Mouse (Mus musculus): ENCODE measurements around the gene Olfr1223. TPM values are rescaled to one million over a fixed set of nuclear protein-coding genes. Genes with fewer than 3 reads are reported as not detected.

The Olfr1223 gene
- polyA plus RNA-seq, 1 experiment from 2014 or later = not detected

Other genes starting within 250 kb of the Olfr1223 start
- not detected in 2 replicates for gene Olfr1208, start 249.2 kb downstream of the Olfr1223 start, polyA plus RNA-seq (2015; fragmentation: Nextera tagmentation; extraction: Ambion mirVana)
- not detected in 2 replicates for gene Olfr1209, start 236.4 kb downstream of the Olfr1223 start, polyA plus RNA-seq (2015; fragmentation: Nextera tagmentation; extraction: Ambion mirVana)
- gene Olfr1211, start 213.4 kb downstream of the Olfr1223 start, polyA plus RNA-seq (2015; fragmentation: Nextera tagmentation; extraction: Ambion mirVana) = not detected in 2 replicates
- not detected in 2 replicates for gene Olfr1212, start 197.6 kb downstream of the Olfr1223 start, polyA plus RNA-seq (2015; fragmentation: Nextera tagmentation; extraction: Ambion mirVana)
- not detected in 2 replicates for gene Gm13762, start 171.3 kb downstream of the Olfr1223 start, polyA plus RNA-seq (2015; fragmentation: Nextera tagmentation; extraction: Ambion mirVana)
- gene Olfr1214, start 158.9 kb downstream of the Olfr1223 start, polyA plus RNA-seq (2015; fragmentation: Nextera tagmentation; extraction: Ambion mirVana) = not detected in 2 replicates
- gene Olfr1215, start 144.6 kb downstream of the Olfr1223 start, polyA plus RNA-seq (2015; fragmentation: Nextera tagmentation; extraction: Ambion mirVana) = not detected in 2 replicates
- not detected in 2 replicates for gene Olfr1216, start 133.2 kb downstream of the Olfr1223 start, polyA plus RNA-seq (2015; fragmentation: Nextera tagmentation; extraction: Ambion mirVana)
- not detected in 2 replicates for gene Olfr1217, start 119.5 kb downstream of the Olfr1223 start, polyA plus RNA-seq (2015; fragmentation: Nextera tagmentation; extraction: Ambion mirVana)
- gene Olfr1218, start 90.4 kb downstream of the Olfr1223 start, polyA plus RNA-seq (2015; fragmentation: Nextera tagmentation; extraction: Ambion mirVana) = not detected in 2 replicates
- gene Olfr1219, start 68.0 kb downstream of the Olfr1223 start, polyA plus RNA-seq (2015; fragmentation: Nextera tagmentation; extraction: Ambion mirVana) = not detected in 2 replicates
- gene Olfr1220, start 44.7 kb downstream of the Olfr1223 start, polyA plus RNA-seq (2015; fragmentation: Nextera tagmentation; extraction: Ambion mirVana) = not detected in 2 replicates
- not detected in 2 replicates for gene Olfr1221, start 34.3 kb downstream of the Olfr1223 start, polyA plus RNA-seq (2015; fragmentation: Nextera tagmentation; extraction: Ambion mirVana)
- gene Olfr1222, start 18.5 kb downstream of the Olfr1223 start, polyA plus RNA-seq (2015; fragmentation: Nextera tagmentation; extraction: Ambion mirVana) = not detected in 2 replicates
- gene Olfr1224-ps1, start 12.5 kb upstream of the Olfr1223 start, polyA plus RNA-seq (2015; fragmentation: Nextera tagmentation; extraction: Ambion mirVana) = not detected in 2 replicates
- not detected in 2 replicates for gene Olfr1225, start 23.1 kb upstream of the Olfr1223 start, polyA plus RNA-seq (2015; fragmentation: Nextera tagmentation; extraction: Ambion mirVana)
- not detected in 2 replicates for gene Olfr1226, start 48.5 kb upstream of the Olfr1223 start, polyA plus RNA-seq (2015; fragmentation: Nextera tagmentation; extraction: Ambion mirVana)
- gene Olfr1228, start 102.5 kb upstream of the Olfr1223 start, polyA plus RNA-seq (2015; fragmentation: Nextera tagmentation; extraction: Ambion mirVana) = not detected in 2 replicates
- gene Olfr1229, start 136.5 kb upstream of the Olfr1223 start, polyA plus RNA-seq (2015; fragmentation: Nextera tagmentation; extraction: Ambion mirVana) = not detected in 2 replicates
- gene Olfr1230, start 145.7 kb upstream of the Olfr1223 start, polyA plus RNA-seq (2015; fragmentation: Nextera tagmentation; extraction: Ambion mirVana) = not detected in 2 replicates
- not detected in 2 replicates for gene Olfr1231, start 155.5 kb upstream of the Olfr1223 start, polyA plus RNA-seq (2015; fragmentation: Nextera tagmentation; extraction: Ambion mirVana)
- not detected in 2 replicates for gene Olfr1232, start 178.1 kb upstream of the Olfr1223 start, polyA plus RNA-seq (2015; fragmentation: Nextera tagmentation; extraction: Ambion mirVana)
- gene Olfr1233, start 190.8 kb upstream of the Olfr1223 start, polyA plus RNA-seq (2015; fragmentation: Nextera tagmentation; extraction: Ambion mirVana) = not detected in 2 replicates
- gene Olfr1234, start 213.3 kb upstream of the Olfr1223 start, polyA plus RNA-seq (2015; fragmentation: Nextera tagmentation; extraction: Ambion mirVana) = not detected in 2 replicates